Mouse (Mus musculus) CH12.LX (cell line): ENCODE measurements around the gene Sftpa1.

Experiments used
- CTCF ChIP-seq, 2 experiments: IDR thresholded peaks in 1 of 2; conservative IDR thresholded peaks in 1 of 2; 2 replicates each; pipeline ENCODE4 v1.5.1; 2011 to 2012; ENCODE audit warnings: low read depth in 2 of 2, low read length in 2 of 2, improper control_type of control experiment in 1 of 2, inconsistent platforms in 1 of 2, mild to moderate bottlenecking in 1 of 2, moderate library complexity in 1 of 2
- JUND ChIP-seq: conservative IDR thresholded peaks from 2 replicates; pipeline ENCODE4 v1.6.1; 2011; ENCODE audit warnings: low read depth, low read length, improper control_type of control experiment
- POLR2A ChIP-seq: IDR thresholded peaks from 2 replicates; pipeline ENCODE4 v1.6.1; 2011; ENCODE audit warnings: low read depth, mild to moderate bottlenecking, improper control_type of control experiment, low read length
- TBP ChIP-seq: conservative IDR thresholded peaks from 2 replicates; pipeline ENCODE4 v1.6.1; 2011; ENCODE audit warnings: low read depth, low read length, improper control_type of control experiment

DNA sequence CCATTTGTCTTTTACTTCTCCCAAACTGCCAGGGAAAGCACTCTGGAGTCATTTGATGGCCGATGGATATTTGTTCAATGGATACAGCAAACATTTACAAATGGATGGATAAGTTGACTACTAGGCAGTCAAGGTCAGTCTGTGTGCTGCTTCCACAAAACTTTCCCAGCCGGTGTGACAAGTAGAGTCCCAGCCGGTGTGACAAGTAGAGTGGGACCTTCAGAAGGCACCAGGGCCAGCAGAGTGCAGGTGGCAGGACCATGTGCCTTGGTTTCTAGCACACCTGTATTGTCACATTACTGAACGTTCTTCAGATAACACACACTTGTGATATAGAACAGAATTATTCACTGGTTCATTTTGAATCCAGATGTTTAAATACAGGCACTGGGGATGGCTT is 28.5 kb downstream of the Sftpa1 start:
- no peak for TF ChIP-seq JUND
- TF ChIP-seq POLR2A, result no peak
- no peak for TF ChIP-seq CTCF (conservative IDR thresholded peaks at IDR 0.05 in 1 of 2, IDR thresholded peaks at IDR 0.05 in 1 of 2; ENCODE audit: low read depth in 2 of 2, low read length in 2 of 2)
- no peak for TF ChIP-seq TBP
